Mouse (Mus musculus): ENCODE measurements around the gene Nfam1. TPM values are rescaled to one million over a fixed set of nuclear protein-coding genes. Genes with fewer than 3 reads are reported as not detected.

The Nfam1 gene
- total RNA-seq, 1 experiment from 2014 or later = 2.6 TPM

DNA sequence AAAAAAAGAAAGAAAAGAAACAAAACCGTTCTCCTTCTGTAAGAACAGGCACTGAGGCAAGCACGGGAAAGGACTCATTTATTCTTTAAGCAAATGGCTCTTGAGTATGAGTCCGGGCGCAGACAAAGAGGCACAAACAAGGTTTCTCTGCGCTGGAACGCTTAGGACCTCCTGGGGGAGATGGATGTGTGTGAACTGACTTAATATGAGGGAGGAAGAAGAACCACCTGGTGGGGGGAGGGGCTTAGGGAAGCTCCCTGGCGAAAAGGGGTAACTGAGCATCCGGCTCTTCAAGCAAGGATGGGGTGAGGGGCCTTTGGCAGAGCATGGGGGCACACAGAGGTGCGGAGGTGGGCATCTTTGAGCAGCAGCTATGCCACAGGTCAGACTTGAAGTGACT is 40.2 kb downstream of the Nfam1 start:
- DNase-seq = no peak

DNA sequence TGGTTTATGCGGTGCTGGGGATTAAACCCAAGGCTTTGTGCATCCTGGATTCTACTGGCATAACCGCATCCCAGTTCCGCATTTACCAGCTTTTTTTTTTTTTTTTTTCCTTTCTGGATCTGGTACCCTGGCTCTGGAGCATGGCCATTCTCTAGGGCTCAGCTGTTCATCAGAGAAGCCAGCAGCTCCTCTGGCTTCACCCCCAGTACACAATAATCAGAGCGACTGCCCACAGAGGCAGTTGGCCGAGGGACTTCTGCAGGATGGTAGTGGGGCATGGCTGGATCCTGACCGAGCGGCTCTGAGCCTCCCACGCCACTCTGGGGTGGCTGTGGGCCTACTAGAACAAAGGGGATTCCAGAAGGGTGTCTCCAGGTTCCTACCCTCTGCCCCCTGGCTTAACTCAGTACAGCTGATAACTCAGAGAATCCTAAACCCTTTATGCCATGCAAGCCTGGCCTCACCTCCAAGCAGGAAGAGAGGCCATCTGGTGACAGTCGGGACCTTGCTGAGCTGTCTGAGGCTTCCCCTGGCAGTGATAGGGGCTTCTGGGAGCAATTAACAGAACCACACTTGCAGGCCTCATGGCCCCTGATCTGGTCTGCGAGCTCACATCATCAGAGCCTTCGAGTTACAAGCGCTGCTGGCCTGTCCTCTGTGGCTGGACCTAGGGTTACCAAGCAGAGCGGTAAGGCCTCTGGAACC is 40.9 kb downstream of the Nfam1 start:
- no peak for DNase-seq

DNA sequence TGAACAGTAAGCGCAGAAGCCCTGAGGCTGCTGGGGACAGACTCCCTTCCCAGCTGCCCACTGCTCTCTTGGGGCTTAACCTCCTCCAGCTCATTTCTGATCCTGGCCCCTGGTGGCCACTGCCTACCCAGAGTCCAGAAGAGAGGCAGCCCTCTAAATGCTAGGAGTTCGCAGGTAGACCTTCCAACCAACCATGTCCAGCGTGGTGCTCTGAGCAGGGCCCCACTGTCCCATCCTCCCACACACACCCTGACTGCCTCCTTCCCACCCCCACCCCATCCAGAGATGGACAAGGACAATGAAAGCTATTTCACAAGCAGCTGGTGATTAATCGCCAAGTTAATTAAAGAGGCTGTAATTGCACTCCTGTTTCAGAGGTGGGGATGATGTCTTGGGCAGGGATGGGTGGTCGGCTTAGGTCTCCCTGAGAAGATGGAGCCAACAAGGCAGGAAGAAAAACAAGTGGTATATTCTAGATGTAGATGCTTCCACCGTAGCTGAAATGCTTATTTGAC is 43.9 kb downstream of the Nfam1 start:
- DNase-seq = no peak

DNA sequence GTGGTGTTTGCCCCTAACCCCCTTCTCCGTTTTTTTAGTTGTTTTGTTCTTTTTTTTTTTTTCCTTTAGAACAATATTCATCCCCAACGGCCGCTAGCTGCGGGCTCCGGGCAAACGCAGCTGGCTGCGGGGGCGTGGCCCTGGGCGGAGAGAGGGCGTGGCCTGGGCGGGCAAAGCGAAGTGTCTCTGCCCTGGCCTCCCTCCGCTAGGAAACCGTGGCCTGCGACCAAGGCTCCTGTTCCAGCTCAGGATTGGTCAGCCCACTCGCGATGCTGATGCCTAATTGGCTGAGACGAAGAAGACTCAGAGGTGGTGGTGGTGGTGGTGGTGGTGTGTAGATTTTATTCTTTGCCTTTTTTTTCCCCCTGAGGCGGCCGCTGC is 45.4 kb downstream of the Nfam1 start, which contains the start of gene Tcf20:
Gene Tcf20, minus strand, starts transcription at position 141 of the 381 bp plus-strand sequence.
- DNase-seq = peak; percentile 97

DNA sequence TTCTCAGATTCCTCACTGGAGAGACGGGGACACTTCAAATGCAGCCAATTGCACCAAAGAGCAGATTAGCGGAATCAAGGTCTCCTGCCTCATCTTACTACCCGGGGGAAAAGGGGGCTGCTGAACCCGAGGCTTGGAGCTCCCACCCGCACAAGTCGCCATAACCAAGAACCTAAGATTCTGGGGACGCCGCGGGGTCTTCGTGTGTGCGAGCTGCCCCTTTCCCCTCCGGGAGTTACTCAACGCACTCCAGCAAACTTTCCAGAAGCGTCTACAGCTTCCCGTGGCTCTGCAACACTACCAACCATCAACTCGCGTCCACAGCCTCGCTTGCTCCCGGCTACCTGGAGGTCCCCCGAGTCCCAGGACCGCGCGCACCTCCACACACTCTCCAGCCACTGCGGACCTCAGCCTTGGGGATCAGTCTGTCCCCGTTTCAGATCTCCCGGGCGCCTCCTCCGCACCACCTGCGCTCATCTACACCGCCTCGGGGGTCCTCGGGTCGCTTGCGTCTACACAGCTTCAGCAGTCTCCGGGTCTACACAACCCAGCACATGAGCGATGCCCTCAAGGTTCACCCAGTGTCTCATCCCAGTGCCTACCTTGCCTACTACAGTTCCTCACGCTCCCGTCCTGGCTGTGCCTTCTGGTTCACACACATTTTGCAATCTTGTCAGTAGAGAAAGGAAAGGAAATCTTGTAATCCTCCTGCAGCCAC is 45.9 kb downstream of the Nfam1 start:
- peak; percentile 20 for DNase-seq

DNA sequence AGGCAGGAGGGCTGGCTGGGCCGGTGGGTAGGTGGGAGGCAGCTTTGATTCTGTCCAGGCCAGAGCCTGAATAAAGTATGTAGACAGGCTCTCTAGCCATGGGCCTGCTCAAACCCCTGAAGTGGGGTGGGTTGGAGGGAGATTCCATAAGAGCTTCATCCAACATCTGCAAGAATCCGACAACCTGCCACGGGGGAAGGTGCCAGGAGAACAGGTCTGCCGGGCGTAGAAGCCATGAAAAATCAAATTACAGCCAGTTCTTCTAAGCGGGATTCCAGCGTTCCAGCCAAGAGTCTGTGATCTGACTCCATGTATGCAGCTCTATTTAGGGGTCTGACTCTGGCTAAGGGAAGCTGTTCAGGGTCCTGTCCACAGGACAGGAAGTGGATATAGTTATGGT is 48.5 kb downstream of the Nfam1 start:
- no peak for DNase-seq

DNA sequence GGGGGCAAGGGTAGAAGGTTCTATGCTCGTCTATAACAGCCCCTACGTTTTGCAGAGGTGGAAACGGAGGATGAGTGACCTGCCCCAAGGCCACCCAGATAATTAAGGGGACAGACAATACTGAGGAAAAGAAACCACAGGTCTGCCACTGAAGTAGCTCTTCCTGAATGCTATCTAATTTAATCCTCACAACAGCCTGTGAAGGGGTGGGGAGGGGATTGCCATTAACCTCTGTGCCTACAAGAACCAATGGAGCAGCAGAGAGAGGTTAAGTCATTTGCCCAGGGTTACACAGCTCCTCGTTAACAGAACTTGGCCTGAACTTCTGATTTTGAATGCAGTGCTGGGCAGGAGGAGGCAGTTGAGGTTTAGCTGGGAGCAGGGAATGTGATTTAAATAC is 49.0 kb downstream of the Nfam1 start:
- no peak for DNase-seq

DNA sequence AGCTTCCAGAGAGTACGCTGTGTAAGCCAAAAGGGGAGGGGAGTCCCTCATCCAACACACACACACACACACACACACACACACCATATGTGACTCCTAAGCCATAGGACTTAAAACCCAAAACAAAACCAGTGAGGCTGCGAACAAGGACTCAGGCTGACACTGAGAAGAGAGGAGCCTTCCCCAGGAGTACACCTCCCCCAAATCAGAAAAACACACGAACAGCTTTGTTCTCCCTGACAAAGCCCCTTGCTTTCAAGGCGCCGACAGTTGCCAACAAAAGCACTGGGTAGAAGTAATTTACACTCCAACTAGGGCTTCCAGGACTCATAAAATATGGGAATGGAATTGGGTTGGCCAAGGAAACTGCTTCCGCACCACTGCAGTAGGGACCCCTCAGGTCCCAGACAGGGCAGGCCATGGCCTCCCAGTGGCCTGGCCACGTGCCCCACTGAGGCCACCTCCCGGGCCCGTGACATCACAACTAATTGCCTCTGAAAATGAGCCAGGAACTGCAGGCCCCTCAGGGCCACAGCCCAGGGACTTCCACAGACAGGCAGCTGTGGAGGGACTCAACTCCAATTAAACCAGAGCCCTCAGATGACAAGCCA is 49.6 kb downstream of the Nfam1 start:
- peak; percentile 68 for DNase-seq

DNA sequence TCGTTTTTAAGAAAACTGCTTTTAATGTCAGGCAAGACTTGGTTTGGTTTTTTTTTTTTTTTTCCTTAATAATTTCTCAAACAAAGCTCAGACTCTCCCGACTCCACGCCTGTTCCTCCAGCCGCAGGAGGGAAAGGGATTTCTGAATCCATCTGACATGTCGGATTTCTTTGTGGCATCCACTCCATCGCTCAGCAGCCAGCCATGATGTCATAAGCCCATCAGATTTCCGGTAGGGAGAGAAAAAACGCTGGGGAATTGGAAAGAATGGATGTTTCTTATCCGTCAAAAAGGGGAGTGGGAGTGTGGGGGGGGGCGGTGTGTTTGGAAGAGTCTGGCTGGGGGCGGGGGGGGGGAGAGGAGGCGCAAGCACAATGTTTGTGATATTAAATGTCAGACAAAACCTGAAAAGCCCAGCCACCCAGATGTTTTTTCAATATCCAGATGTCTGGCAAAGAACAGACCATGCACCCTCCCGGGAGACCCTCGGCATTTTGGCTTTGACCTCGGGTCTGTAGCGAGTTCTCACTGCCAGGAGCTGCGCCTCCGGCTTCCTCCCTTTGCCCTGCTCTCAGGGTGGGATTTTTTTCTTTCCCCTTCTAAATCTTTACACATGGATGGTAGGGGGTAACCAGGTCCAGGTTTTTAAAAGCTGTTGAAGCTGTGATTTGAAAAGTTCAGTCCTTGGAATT is 50.2 kb downstream of the Nfam1 start:
- no peak for DNase-seq

DNA sequence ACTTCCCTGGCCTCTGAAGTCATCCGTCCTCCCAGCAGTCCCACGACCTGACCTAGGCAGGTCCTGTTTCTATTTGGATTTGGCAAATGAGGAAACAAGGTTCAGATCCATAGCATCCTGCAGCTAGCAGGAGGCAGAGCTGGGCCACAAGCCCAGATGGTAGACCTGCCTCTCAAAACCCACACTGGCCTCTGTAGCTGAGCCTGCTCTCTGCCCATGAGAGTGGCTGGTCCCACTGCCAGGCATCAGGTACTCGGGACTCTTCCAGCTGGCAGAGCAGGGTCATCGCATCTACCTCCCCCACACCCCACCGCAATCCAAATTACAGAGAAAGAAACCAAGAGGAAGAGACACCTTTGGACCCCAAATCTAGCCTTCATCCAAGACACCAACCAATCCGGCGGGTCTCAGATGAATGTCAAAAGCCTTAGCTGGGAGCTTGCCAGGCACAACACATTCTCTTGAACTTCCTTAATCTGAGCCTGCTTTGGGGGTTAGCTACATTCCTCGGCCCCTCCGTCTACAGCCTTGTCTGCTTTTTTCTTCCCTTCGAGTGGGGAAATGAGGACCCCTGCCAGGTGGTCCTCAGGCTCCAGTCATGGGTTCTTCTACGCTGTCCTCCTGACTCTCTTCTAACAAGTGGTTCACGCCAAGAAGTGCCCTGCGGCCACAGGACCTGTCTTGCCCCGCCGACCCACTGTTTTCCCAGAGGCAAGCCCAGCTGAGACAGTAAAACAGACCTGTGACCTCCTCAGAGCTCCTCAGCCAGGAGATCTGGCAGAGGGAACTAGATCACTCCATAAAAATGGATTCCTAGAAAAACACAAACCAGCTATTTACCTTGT is 51.2 kb downstream of the Nfam1 start:
- DNase-seq = no peak

DNA sequence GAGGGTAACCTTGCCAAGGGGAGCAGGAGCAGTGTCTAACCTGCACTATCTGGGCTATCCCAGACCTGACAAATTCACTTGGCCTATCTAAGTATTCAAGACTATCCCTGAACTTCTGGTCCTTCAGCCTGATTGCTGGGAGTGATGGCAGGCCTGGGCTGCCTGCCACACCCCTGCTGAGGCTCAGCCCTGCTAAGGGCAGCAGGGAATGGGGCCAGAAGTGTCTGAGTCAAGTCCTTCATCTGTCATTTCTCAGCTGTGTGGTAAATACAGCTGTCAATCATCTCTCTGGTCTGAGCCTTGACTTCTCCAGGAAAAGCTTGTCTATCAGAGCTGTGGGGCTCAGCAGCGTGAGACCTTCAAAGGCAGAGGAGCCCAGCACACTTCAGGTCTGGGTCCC is 53.6 kb downstream of the Nfam1 start:
- no peak for DNase-seq

DNA sequence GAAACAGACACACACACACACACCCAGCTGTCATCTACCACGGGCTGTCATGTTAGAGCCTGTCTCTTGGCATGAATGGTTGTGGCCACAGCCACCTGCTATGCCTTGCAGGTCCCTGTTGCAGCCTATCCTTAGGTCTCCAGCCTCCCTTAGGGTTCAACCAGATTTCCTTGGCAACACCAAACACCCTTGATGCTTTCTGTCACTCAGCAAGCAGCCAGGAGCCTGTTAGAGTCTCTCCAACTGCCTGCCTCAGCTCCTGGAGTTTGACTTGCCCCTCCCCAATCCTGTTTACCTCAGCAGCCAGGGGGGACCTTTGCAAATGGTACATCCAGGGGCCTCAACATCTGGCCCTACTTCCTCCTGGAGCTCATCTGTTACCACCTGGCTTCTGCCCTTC is 58.6 kb downstream of the Nfam1 start:
- DNase-seq = no peak

DNA sequence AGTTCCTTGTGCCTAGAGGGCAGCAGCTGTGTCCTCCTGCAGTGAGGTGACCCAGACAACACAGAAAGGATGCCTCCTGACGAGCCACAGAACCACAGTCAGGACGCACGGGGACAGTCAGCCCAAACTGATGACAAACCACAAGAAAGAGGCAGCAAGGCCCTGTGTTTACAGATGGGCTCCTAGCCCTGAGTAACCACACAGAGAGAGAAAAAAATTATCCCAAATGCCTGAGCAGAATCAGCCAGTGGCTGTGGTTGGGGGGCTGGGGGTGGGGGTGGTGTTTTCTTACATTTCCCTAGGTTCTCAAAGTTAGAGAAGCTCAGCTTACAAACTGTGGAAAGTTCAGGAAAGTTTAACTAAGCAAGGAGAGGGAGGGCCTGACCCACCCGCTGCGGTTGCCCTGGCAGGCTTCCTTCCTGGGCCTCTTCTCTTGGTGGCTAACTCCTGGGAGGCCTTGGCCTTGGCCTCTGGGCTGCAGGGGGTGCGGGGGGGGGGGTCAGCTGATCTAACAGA is 63.8 kb downstream of the Nfam1 start:
- DNase-seq = peak; percentile 54

DNA sequence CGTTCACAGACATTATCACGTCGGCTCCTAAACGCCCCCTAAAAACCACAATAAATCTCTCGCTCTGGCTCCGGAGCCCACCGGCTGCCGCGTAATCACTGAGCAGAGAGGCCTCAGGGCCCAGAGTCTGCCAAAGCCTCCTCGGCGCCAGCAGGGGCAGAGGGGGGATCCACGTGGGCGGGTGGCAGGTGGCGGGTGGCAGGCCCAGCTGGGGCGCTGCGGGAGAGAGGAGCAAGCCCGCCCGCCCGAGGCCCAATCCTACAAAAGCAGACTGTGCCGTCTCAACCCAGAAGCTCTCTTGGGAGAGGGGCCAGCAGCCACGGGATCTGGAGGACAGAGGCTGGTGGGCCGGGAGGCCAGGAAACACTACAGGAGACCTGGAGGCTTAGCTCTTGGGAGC is 64.7 kb downstream of the Nfam1 start:
- DNase-seq = no peak

DNA sequence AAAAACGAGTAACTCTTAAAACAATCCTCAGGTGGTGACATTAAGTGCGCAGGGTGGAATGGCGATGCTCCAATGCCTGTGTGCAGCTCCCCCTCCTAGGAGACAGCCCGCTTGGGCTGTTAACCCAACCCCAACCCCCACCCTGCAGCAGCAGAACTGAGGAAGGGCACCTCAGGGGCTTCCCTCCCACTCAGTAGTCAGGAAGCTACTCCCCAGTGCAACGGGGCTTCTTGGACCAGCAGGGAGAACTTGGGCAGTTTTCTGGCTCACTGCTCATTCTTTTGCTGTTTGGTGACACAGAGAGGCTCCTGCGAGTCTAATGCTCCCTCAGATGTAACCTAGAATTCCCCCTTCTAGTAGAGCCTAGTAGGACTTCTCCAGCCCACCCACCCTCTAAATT is 65.2 kb downstream of the Nfam1 start:
- DNase-seq = no peak

DNA sequence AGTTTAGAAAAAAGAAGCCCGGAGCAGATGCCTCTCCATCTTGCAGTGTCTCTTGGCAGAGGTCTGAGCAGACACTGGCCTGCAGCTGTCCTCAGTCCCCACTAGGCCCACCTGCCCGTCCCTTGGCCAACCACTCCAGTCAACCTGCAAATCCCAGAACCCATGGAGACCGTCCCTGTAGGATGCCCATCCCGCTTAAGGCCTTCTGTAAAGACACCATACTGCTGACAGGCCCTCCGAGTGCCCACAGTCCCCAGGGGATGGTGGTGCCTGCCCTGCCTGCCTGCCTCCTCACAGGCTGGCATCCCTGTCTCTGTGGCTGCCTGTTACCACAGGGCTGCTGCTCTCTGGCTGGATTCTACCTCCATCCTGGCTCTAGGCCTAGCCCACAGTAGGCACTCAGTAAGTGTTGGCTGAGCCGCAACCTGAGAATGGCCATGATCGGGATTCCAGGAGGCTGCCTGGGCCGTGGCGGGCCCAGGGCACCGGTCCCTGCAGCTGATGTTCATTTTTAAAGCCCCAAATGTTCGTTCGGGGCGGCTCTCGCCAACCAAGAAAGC is 68.8 kb downstream of the Nfam1 start:
- no peak for DNase-seq

DNA sequence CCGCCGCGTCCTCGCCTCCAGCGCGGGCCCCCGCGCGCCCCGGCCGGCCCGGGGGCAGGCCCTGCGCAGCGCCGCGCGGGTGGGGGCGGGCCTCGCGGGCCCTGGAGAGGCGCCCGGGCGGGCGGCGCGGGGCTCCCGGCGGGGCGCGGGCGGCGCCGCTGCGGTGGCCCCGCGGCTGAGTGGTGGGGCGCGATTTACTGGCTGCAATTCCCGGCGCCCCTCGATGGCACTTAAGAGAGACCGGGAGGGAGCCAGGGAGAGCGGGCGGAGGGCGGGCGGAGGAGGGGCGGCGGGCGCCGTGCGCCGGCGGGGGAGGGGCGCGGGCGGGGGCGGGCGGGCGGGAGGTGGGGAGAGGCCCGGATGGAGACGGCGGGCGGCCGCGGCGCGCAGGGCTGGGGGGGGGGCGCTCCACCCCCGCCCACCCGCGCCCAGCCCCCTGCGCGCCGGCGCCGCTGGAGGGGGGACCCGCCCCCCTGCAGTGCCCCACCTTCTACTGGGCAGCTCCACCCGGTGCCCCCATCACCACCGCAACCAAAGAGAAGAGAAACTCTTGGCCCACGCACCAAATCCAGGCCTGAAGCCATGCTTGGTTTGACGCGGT is 69.5 kb downstream of the Nfam1 start:
- DNase-seq = peak; percentile 44

DNA sequence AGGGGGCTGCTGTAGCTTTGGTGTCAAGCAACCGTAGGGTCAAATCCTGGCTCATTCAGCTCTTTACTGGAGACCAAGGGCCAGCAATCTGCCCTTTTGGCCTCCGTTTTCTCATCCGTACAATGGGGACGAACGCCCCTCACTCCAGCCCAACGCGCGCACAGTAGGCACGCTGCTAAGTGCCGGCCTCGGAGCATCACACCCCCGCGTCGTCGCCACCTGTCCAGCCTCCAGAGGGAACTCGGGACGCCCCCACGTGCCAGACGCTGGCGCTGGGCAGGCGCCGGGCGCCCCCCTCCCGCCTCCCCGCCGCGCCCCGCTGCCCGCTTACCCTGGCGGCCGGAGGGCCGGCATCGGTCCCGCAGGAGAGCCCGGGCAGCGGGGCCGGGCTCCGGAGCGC is 70.0 kb downstream of the Nfam1 start:
- DNase-seq = peak; percentile 31

DNA sequence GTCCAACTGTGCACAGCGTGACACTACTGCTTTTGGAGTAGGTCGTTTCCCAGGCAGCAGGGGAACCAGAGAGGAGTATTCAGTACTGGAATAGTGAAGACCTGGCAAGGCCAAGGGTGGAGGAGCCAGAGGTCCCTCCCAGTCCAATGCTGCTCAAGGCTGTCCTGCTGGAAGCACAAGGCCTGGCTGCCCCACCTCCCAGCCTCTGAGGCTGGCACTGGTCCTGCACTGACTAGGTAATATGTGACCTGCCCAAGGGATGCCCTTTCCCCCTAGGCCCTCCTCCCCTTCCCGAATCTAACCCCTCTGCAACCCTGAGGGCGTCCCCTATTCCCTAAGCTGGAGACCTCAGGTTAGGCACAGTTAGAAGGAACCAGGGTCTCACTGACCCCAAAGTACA is 70.6 kb downstream of the Nfam1 start:
- DNase-seq = peak; percentile 68

DNA sequence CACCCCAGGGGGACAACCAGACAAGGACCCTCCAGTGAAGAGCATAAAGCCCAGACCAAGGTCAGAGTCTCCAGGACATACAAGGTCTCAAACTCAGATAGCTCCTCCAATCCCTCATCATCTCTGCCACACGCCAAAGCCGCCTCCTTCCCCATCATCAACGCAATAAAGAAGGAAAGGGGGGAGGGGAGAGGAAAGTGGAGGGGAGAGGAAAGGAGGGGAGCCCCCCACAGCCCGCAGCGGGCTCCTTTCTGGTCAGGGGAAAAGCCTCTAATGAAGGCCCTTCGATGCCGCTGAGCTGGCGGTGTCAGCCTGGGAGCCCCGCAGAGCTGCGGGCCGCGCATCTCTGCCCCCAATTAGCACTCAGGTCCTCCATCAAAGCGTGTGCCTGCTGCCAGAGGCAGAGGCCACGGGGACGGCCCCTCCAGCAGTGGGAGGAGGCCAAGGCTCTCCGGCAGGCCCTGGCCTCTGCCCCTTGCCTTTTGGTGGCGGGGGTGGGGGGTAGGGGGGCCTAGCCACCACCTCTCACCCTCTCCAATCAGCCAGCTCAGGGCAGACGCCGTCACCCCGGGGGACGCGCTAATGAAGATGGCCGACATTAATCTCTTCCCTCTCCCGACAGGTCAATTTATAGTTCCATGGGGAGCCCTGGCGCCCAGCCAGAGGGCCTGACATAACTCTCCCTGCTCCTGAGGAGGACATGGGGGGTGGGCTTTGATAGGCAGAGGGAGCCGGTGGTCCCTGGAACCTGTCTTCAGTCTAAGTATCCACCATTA is 72.1 kb downstream of the Nfam1 start:
- peak; percentile 39 for DNase-seq
